ENCODE assay signal across 5 mouse cellular contexts in genomic region chr13:65557636-65558035, GRCm38 (mm10).
DNase-seq lines count a peak whose midpoint lies in the region; TF ChIP-seq lines count a peak whose summit lies in the region.
"Not testable (repeated sequence)": the region's sequence is repeated elsewhere in the genome, so short reads cannot be mapped to it uniquely, and the experiment has no call there.

No protein-coding gene starts in this region.

- not testable (repeated sequence) for TF ChIP-seq CTCF in E14TG2a.4 (conservative IDR thresholded peaks at IDR 0.05; ENCODE audit: low read length)

- not testable (repeated sequence) for H3K9me3 ChIP-seq in E14TG2a.4 (ENCODE audit: low read length)

- peak overlapping the region; percentile 77 for H3K4me3 ChIP-seq in E14TG2a.4 (replicated peaks; ENCODE audit: low read length)

- H3K4me1 ChIP-seq in E14TG2a.4 (replicated peaks; ENCODE audit: low read depth, low read length), result not testable (repeated sequence)

- H3K27me3 ChIP-seq in E14TG2a.4 (ENCODE audit: insufficient read depth, low read length), result not testable (repeated sequence)

- not testable (repeated sequence) for H3K36me3 ChIP-seq in E14TG2a.4 (ENCODE audit: insufficient read depth, low read length)

- DNase-seq in ES-CJ7 (ENCODE audit: low read depth, low spot score) (peak; percentile 66), R1 (ENCODE audit: low read depth, low spot score) (peak; percentile 82), ZHBTc4 (ENCODE audit: low read depth, low spot score) (peak; percentile 73)
- DNase-seq in testis, postnatal 14 days (ENCODE audit: low spot score), result peak; percentile 25

Comparison
In these comparisons a context has a peak if more than half of its experiments do, and no peak if none do; other contexts are left out.
1. Peak in every context shown above with its lines: DNase-seq and H3K4me3 ChIP-seq.
2. DNase-seq: peak in every context shown above with its lines; median percentile 82 in R1; 73 in ZHBTc4; 66 in ES-CJ7; 25 in testis, postnatal 14 days.